Mouse (Mus musculus) liver, postnatal 0 days (tissue): ENCODE results near the gene Marcksl1.

Source experiments
- CTCF ChIP-seq: sonication (generic); IDR thresholded peaks from 2 replicates; pipeline ENCODE4 v1.5.1; 2016; ENCODE audit warnings: antibody characterized with exemption, low read depth
- EP300 ChIP-seq: IDR thresholded peaks from 2 replicates; pipeline ENCODE4 v1.6.1; 2016; ENCODE audit warnings: antibody characterized with exemption, low read depth, mild to moderate bottlenecking

GRCm38 (mm10) chr4:129556532-129557223 is 43.3 kb downstream of the Marcksl1 start:
- TF ChIP-seq CTCF (no peak), EP300 (no peak)
